Mouse (Mus musculus): ENCODE results near the gene Rnf152.

- TF ChIP-seq POLR2A (IDR thresholded peaks at IDR 0.05; ENCODE audit: borderline replicate concordance, control insufficient read depth, low read depth, low read length) = no peak
- no peak for TF ChIP-seq CTCF (IDR thresholded peaks at IDR 0.05; ENCODE audit: control insufficient read depth, insufficient read depth, low read length)
Measured at GRCm38 (mm10) chr1:105314010-105314800, 42.3 kb downstream of the Rnf152 start.
